Mouse (Mus musculus): ENCODE measurements around the gene Plrg1. TPM values are rescaled to one million over a fixed set of nuclear protein-coding genes. Genes with fewer than 3 reads are reported as not detected.

Plrg1 gene
- polyA plus RNA-seq, 1 experiment = 21.1 TPM

DNA sequence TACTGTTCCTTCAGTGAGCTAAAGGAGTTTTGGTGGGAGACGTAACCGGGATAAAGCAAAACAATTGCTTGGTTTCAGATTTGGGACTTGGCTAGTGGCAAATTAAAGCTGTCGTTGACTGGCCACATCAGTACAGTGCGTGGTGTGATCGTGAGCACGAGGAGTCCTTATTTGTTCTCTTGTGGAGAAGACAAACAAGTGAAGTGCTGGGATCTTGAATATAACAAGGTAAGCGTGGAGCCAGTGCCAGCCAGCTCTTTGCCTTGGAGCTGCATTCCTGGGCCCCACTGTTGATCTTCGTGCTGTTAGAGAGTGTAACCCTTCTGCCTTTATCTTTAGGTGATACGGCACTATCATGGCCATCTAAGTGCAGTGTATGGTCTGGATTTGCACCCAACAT, 12.6 kb downstream of the Plrg1 start:
- TF ChIP-seq POLR2A (IDR thresholded peaks at IDR 0.05; ENCODE audit: low read depth, low read length) (no peak), CTCF (IDR thresholded peaks at IDR 0.05; ENCODE audit: extremely low read depth, insufficient read depth, insufficient read length, insufficient replicate concordance) (no peak)
- Histone ChIP-seq H3K4me1 (ENCODE audit: control insufficient read depth, insufficient read depth, insufficient read length) (no peaks in the 10 kb centered on the region), H3K27me3 (ENCODE audit: control insufficient read depth, insufficient read depth, low read length) (no peaks in the 10 kb centered on the region), H3K27ac (ENCODE audit: insufficient read depth, low read length) (no peak overlapping the region), H3K4me3 (ENCODE audit: extremely low read depth, insufficient read depth, insufficient read length) (no peak overlapping the region), H3K36me3 (ENCODE audit: control insufficient read depth, insufficient read depth, low read length) (peaks cover 45% of the 10 kb centered on the region)
- 93% methylated on average over 9 of the region's 9 CpGs for WGBS
- DNase-seq (ENCODE audit: low read depth in 1 of 2, low spot score in 2 of 2) = no peak

DNA sequence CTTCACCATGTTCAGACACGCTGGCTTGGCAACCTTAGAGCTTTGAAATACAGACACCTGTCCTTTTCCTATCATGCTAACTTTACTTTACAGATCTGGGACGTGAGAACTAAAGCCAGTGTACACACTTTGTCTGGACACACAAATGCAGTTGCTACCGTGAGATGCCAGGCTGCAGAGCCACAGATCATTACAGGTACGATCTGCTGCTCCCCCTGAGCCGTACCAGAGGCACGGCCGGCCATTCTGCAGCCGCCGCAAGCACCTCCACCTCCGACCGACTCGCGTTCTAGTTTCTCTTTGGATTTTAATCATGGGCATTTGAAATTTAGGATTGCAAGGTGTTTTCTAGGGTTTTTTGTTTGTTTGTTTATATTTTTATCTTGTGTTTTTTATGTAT, 13.5 kb downstream of the Plrg1 start:
- no peak for TF ChIP-seq CTCF (IDR thresholded peaks at IDR 0.05; ENCODE audit: extremely low read depth, insufficient read depth, insufficient read length, insufficient replicate concordance)
- no peak for TF ChIP-seq POLR2A (IDR thresholded peaks at IDR 0.05; ENCODE audit: low read depth, low read length)
- 96% methylated on average over 13 of the region's 13 CpGs for WGBS
- Histone ChIP-seq H3K4me1 (ENCODE audit: control insufficient read depth, insufficient read depth, insufficient read length) (no peaks in the 10 kb centered on the region), H3K4me3 (ENCODE audit: extremely low read depth, insufficient read depth, insufficient read length) (no peak overlapping the region), H3K27me3 (ENCODE audit: control insufficient read depth, insufficient read depth, low read length) (no peaks in the 10 kb centered on the region), H3K36me3 (ENCODE audit: control insufficient read depth, insufficient read depth, low read length) (peaks cover 43% of the 10 kb centered on the region), H3K27ac (ENCODE audit: insufficient read depth, low read length) (no peak overlapping the region)
- DNase-seq (ENCODE audit: low read depth in 1 of 2, low spot score in 2 of 2) = no peak

DNA sequence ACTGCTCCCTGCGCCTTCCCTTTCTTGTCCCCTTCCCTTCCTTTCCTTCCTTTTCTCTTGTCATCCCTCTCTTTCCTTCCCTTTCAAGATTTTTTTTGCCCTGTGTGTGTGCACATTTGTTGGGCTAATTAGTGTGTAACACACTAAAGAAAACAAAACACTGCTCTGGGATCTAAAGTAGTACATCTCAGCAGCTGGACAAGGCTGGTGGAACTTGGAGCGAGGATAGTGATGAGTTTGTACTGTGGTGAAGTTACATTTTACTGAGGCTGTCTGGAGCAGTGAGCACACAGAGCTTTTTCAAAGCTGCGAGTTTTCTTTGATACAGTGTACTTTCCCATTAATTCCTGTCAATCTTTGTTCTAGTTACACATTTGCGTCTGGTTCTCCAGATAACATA, 14.9 kb downstream of the Plrg1 start:
- H3K36me3 ChIP-seq (ENCODE audit: control insufficient read depth, insufficient read depth, low read length) = peaks cover 43% of the 10 kb centered on the region
- TF ChIP-seq POLR2A (IDR thresholded peaks at IDR 0.05; ENCODE audit: low read depth, low read length) (no peak), CTCF (IDR thresholded peaks at IDR 0.05; ENCODE audit: extremely low read depth, insufficient read depth, insufficient read length, insufficient replicate concordance) (no peak)
- no peak for DNase-seq (ENCODE audit: low read depth in 1 of 2, low spot score in 2 of 2)
- no peaks in the 10 kb centered on the region for H3K27me3 ChIP-seq (ENCODE audit: control insufficient read depth, insufficient read depth, low read length)
- H3K27ac ChIP-seq (ENCODE audit: insufficient read depth, low read length) = no peak overlapping the region
- no peaks in the 10 kb centered on the region for H3K4me1 ChIP-seq (ENCODE audit: control insufficient read depth, insufficient read depth, insufficient read length)
- H3K4me3 ChIP-seq (ENCODE audit: extremely low read depth, insufficient read depth, insufficient read length) = no peak overlapping the region
- WGBS = 96% methylated on average over 4 of the region's 4 CpGs

DNA sequence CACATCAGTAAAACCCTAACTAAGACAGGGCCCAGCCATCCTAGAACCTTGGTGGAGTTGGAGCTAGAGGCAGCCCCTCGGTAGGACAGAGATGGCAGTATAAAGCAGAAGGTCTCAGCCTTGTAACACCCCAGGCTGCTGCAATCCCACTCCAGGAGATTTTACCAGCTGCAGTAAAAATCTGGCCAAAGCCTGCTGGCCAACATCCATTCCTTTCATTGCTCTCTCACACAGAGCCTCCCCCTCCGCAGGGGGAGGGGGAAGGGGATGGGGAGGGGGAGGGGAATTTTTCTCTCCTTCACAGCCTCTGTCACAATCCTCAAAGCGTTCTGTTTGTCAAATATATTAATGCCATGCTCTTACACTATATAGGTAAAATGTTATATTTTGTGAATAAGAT, 21.2 kb downstream of the Plrg1 start:
- H3K27ac ChIP-seq (ENCODE audit: insufficient read depth, low read length) = no peak overlapping the region
- no peak for DNase-seq (ENCODE audit: low read depth in 1 of 2, low spot score in 2 of 2)
- H3K27me3 ChIP-seq (ENCODE audit: control insufficient read depth, insufficient read depth, low read length) = no peaks in the 10 kb centered on the region
- TF ChIP-seq CTCF (IDR thresholded peaks at IDR 0.05; ENCODE audit: extremely low read depth, insufficient read depth, insufficient read length, insufficient replicate concordance) (no peak), POLR2A (IDR thresholded peaks at IDR 0.05; ENCODE audit: low read depth, low read length) (no peak)
- H3K4me1 ChIP-seq (ENCODE audit: control insufficient read depth, insufficient read depth, insufficient read length) = no peaks in the 10 kb centered on the region
- 65% methylated on average over 3 of the region's 3 CpGs for WGBS
- H3K4me3 ChIP-seq (ENCODE audit: extremely low read depth, insufficient read depth, insufficient read length) = no peak overlapping the region
- peaks cover 2% of the 10 kb centered on the region; the same call in 1 of the 2 replicates for H3K36me3 ChIP-seq (ENCODE audit: control insufficient read depth, insufficient read depth, low read length)

DNA sequence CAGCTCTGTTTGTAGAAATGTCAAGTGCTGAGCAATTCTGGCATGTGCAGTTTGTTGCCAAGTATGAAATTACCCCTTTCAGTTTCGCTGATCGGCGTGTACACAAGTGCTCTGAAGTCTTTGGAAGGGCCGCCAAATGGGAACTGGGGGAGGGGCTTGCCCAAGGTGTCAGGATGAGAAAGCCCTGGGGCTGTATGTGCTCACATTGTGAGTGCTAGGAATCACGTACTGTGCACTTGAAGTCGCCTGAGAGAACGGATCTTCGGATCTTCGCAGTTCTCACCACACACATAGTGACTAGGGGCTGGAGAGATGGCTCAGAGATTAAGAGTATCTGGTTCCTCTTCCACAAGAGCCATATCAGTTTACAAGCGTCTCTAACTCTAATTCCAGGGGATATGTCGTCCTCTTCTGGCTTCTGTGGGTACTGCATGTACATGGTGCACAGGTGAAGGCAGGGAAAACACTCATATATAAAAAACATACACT, 25.3 kb downstream of the Plrg1 start:
- no peaks in the 10 kb centered on the region for H3K36me3 ChIP-seq (ENCODE audit: control insufficient read depth, insufficient read depth, low read length)
- TF ChIP-seq POLR2A (IDR thresholded peaks at IDR 0.05; ENCODE audit: low read depth, low read length) = no peak
- peak; percentile 23; the same call in 1 of the 2 replicates for TF ChIP-seq CTCF (IDR thresholded peaks at IDR 0.05; ENCODE audit: extremely low read depth, insufficient read depth, insufficient read length, insufficient replicate concordance)
- no peaks in the 10 kb centered on the region for H3K4me1 ChIP-seq (ENCODE audit: control insufficient read depth, insufficient read depth, insufficient read length)
- peak overlapping the region; percentile 25; the same call in 1 of the 2 replicates for H3K4me3 ChIP-seq (ENCODE audit: extremely low read depth, insufficient read depth, insufficient read length)
- no peak overlapping the region for H3K27ac ChIP-seq (ENCODE audit: insufficient read depth, low read length)
- DNase-seq (ENCODE audit: low read depth in 1 of 2, low spot score in 2 of 2) = peak; percentile 38 to 53
- 4% methylated on average over 11 of the region's 11 CpGs for WGBS
- H3K27me3 ChIP-seq (ENCODE audit: control insufficient read depth, insufficient read depth, low read length) = no peaks in the 10 kb centered on the region

DNA sequence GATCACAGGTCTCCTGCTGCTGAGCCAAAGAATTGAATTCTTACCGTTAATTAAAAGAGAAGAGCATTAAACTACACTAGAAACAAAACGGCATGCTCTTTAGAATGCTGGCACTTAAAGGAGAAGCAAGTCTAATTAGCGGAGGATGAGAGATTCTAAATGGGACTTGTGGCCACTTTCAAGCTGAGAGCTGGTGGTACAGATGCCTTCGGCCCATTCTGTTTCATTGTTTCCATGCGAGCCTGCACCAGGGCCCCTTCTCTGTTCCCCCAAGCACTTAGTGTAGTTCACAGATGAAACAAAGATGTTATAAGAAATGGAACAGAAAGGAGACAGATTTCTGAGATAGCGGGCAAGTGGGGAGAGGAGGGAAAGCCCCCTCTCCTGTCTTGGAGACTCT, 42.3 kb downstream of the Plrg1 start:
- DNase-seq (ENCODE audit: low read depth in 1 of 2, low spot score in 2 of 2) = no peak
- 85% methylated on average over 6 of the region's 6 CpGs for WGBS

DNA sequence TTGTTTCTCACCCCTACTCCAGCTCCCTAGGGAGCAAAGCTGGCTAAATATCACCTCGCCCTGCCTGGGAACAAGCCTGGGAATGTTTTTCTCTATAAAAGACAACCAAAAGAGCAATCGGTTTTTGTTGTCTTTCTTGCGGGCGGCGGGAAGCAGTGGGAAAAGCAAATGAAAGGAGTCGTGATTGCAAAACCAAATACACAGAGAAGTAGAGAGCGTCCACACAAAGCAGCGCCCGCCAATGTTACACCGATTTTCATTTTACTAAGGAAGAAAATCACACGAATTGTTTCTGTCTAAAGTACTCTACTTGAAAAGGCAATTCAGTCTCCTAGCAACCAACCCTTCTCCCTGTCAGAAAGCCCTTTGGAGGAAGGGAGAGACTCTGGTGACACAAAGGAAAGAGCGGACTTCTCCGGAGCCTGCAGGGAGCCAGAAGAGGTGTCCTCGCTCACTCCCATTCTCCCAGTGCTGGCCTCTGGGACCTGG, 43.3 kb downstream of the Plrg1 start:
- whole genome bisulfite sequencing = 44% methylated on average over 14 of the region's 14 CpGs
- no peak for DNase-seq (ENCODE audit: low read depth in 1 of 2, low spot score in 2 of 2)
- no peaks in the 10 kb centered on the region for H3K36me3 ChIP-seq (ENCODE audit: control insufficient read depth, insufficient read depth, low read length)
- H3K4me3 ChIP-seq (ENCODE audit: extremely low read depth, insufficient read depth, insufficient read length) = no peak overlapping the region
- H3K4me1 ChIP-seq (ENCODE audit: control insufficient read depth, insufficient read depth, insufficient read length) = no peaks in the 10 kb centered on the region
- TF ChIP-seq CTCF (IDR thresholded peaks at IDR 0.05; ENCODE audit: extremely low read depth, insufficient read depth, insufficient read length, insufficient replicate concordance) (no peak), POLR2A (IDR thresholded peaks at IDR 0.05; ENCODE audit: low read depth, low read length) (no peak)
- no peaks in the 10 kb centered on the region for H3K27me3 ChIP-seq (ENCODE audit: control insufficient read depth, insufficient read depth, low read length)
- no peak overlapping the region for H3K27ac ChIP-seq (ENCODE audit: insufficient read depth, low read length)

More for the DNA sequence above, 42.3 kb downstream of the Plrg1 start:
- TF ChIP-seq CTCF (IDR thresholded peaks at IDR 0.05; ENCODE audit: extremely low read depth, insufficient read depth, insufficient read length, insufficient replicate concordance) (no peak), POLR2A (IDR thresholded peaks at IDR 0.05; ENCODE audit: low read depth, low read length) (no peak)
- Histone ChIP-seq H3K36me3 (ENCODE audit: control insufficient read depth, insufficient read depth, low read length) (no peaks in the 10 kb centered on the region), H3K4me3 (ENCODE audit: extremely low read depth, insufficient read depth, insufficient read length) (no peak overlapping the region), H3K27me3 (ENCODE audit: control insufficient read depth, insufficient read depth, low read length) (no peaks in the 10 kb centered on the region), H3K4me1 (ENCODE audit: control insufficient read depth, insufficient read depth, insufficient read length) (no peaks in the 10 kb centered on the region), H3K27ac (ENCODE audit: insufficient read depth, low read length) (no peak overlapping the region)

Measured in spleen, adult 2 months (tissue).